Mouse (Mus musculus): Measurements from ENCODE around the gene Ctsf. TPM values are rescaled to one million over a fixed set of nuclear protein-coding genes. Genes with fewer than 3 reads are reported as not detected.
"Not testable (repeated sequence)": the region's sequence is repeated elsewhere in the genome, so short reads cannot be mapped to it uniquely, and the experiment has no call there.

Gene Ctsf
- polyA plus RNA-seq, 1 experiment from 2014 or later, result 73.6 TPM

- not testable (repeated sequence) for ATAC-seq; H3K9me3 ChIP-seq (ENCODE audit: control insufficient read depth, low read length); H3K4me2 ChIP-seq (ENCODE audit: low read length); H3K27ac ChIP-seq (ENCODE audit: low read length); H3K27me3 ChIP-seq (replicated peaks; ENCODE audit: control insufficient read depth, insufficient read depth, low read length); H3K4me3 ChIP-seq (replicated peaks; ENCODE audit: low read length); H3K36me3 ChIP-seq (ENCODE audit: control insufficient read depth, insufficient read depth); H3K9ac ChIP-seq (replicated peaks; ENCODE audit: low read depth, low read length)
- WGBS, result 100% methylated on average over 1 of the region's 1 CpGs
- peaks cover 13% of the 10 kb centered on the region for H3K4me1 ChIP-seq (replicated peaks; ENCODE audit: control insufficient read depth, insufficient read depth, low read length)
These were observed 19.7 kb downstream of the Ctsf start for GRCm38 (mm10) chr19:4874613-4875012.

- Histone ChIP-seq H3K4me2 (ENCODE audit: low read length) (no peak overlapping the region), H3K9ac (replicated peaks; ENCODE audit: low read depth, low read length) (no peak overlapping the region), H3K9me3 (ENCODE audit: control insufficient read depth, low read length) (no peaks in the 10 kb centered on the region), H3K4me3 (replicated peaks; ENCODE audit: low read length) (no peak overlapping the region), H3K27me3 (replicated peaks; ENCODE audit: control insufficient read depth, insufficient read depth, low read length) (peaks cover 6% of the 10 kb centered on the region; the same call in 1 of the 2 replicates), H3K27ac (ENCODE audit: low read length) (no peak overlapping the region), H3K36me3 (ENCODE audit: control insufficient read depth, insufficient read depth) (no peaks in the 10 kb centered on the region), H3K4me1 (replicated peaks; ENCODE audit: control insufficient read depth, insufficient read depth, low read length) (peaks cover 15% of the 10 kb centered on the region)
- ATAC-seq, result no peak
- 65% methylated on average over 4 of the region's 4 CpGs for WGBS
These were observed 21.3 kb downstream of the Ctsf start for GRCm38 (mm10) chr19:4876241-4876640.

- Histone ChIP-seq H3K9ac (replicated peaks; ENCODE audit: low read depth, low read length) (no peak overlapping the region), H3K4me1 (replicated peaks; ENCODE audit: control insufficient read depth, insufficient read depth, low read length) (peaks cover 15% of the 10 kb centered on the region), H3K9me3 (ENCODE audit: control insufficient read depth, low read length) (no peaks in the 10 kb centered on the region), H3K27ac (ENCODE audit: low read length) (no peak overlapping the region), H3K4me3 (replicated peaks; ENCODE audit: low read length) (no peak overlapping the region), H3K4me2 (ENCODE audit: low read length) (no peak overlapping the region), H3K27me3 (replicated peaks; ENCODE audit: control insufficient read depth, insufficient read depth, low read length) (peaks cover 6% of the 10 kb centered on the region; the same call in 1 of the 2 replicates), H3K36me3 (ENCODE audit: control insufficient read depth, insufficient read depth) (no peaks in the 10 kb centered on the region)
- 57% methylated on average over 3 of the region's 3 CpGs for WGBS
- ATAC-seq, result no peak
These were observed 21.8 kb downstream of the Ctsf start for GRCm38 (mm10) chr19:4876755-4877154.

- no peaks in the 10 kb centered on the region for H3K9me3 ChIP-seq (ENCODE audit: control insufficient read depth, low read length)
- no peak; the same call in 1 of the 2 replicates for ATAC-seq
- peak within 1 kb of the TSS; percentile 54 for H3K4me2 ChIP-seq (ENCODE audit: low read length)
- H3K4me3 ChIP-seq (replicated peaks; ENCODE audit: low read length), result peak within 1 kb of the TSS; percentile 91
- peaks cover 6% of the 10 kb centered on the region; the same call in 1 of the 2 replicates for H3K27me3 ChIP-seq (replicated peaks; ENCODE audit: control insufficient read depth, insufficient read depth, low read length)
- H3K9ac ChIP-seq (replicated peaks; ENCODE audit: low read depth, low read length), result peak within 1 kb of the TSS; percentile 89
- peaks cover 15% of the 10 kb centered on the region for H3K4me1 ChIP-seq (replicated peaks; ENCODE audit: control insufficient read depth, insufficient read depth, low read length)
- H3K27ac ChIP-seq (ENCODE audit: low read length), result peak within 1 kb of the TSS; percentile 63; the same call in 1 of the 2 replicates
- H3K36me3 ChIP-seq (ENCODE audit: control insufficient read depth, insufficient read depth), result no peaks in the 10 kb centered on the region
- WGBS, result 3% methylated on average over 17 of the region's 17 CpGs
These were observed 22.9 kb downstream of the Ctsf start, which contains the start of gene Actn3 for GRCm38 (mm10) chr19:4877785-4878184. Gene Actn3, minus strand, starts transcription at chr19:4877909.

GRCm38 (mm10) chr19:4878405-4879323 is 23.7 kb downstream of the Ctsf start, which contains the start of gene Zdhhc24:
Gene Zdhhc24, plus strand, starts transcription at chr19:4878668.
- peak within 1 kb of the TSS; percentile 89 for H3K9ac ChIP-seq (replicated peaks; ENCODE audit: low read depth, low read length)
- H3K4me1 ChIP-seq (replicated peaks; ENCODE audit: control insufficient read depth, insufficient read depth, low read length), result peaks cover 15% of the 10 kb centered on the region
- peak within 1 kb of the TSS; percentile 54 for H3K4me2 ChIP-seq (ENCODE audit: low read length)
- WGBS, result 1% methylated on average over 52 of the region's 52 CpGs
- no peaks in the 10 kb centered on the region for H3K36me3 ChIP-seq (ENCODE audit: control insufficient read depth, insufficient read depth)
- H3K9me3 ChIP-seq (ENCODE audit: control insufficient read depth, low read length), result no peaks in the 10 kb centered on the region
- peak within 1 kb of the TSS; percentile 63; the same call in 1 of the 2 replicates for H3K27ac ChIP-seq (ENCODE audit: low read length)
- peak within 1 kb of the TSS; percentile 91 for H3K4me3 ChIP-seq (replicated peaks; ENCODE audit: low read length)
- peak; percentile 99 for ATAC-seq
- H3K27me3 ChIP-seq (replicated peaks; ENCODE audit: control insufficient read depth, insufficient read depth, low read length), result peaks cover 6% of the 10 kb centered on the region; the same call in 1 of the 2 replicates

- Histone ChIP-seq H3K9me3 (ENCODE audit: control insufficient read depth, low read length) (no peaks in the 10 kb centered on the region), H3K4me1 (replicated peaks; ENCODE audit: control insufficient read depth, insufficient read depth, low read length) (peaks cover 15% of the 10 kb centered on the region), H3K27ac (ENCODE audit: low read length) (no peak overlapping the region), H3K4me2 (ENCODE audit: low read length) (peak overlapping the region; percentile 54), H3K4me3 (replicated peaks; ENCODE audit: low read length) (peak overlapping the region; percentile 91), H3K9ac (replicated peaks; ENCODE audit: low read depth, low read length) (no peak overlapping the region), H3K27me3 (replicated peaks; ENCODE audit: control insufficient read depth, insufficient read depth, low read length) (peaks cover 6% of the 10 kb centered on the region; the same call in 1 of the 2 replicates), H3K36me3 (ENCODE audit: control insufficient read depth, insufficient read depth) (peaks cover 2% of the 10 kb centered on the region; the same call in 1 of the 2 replicates)
- ATAC-seq, result no peak
- WGBS, result 71% methylated on average over 10 of the region's 10 CpGs
These were observed 24.4 kb downstream of the Ctsf start for GRCm38 (mm10) chr19:4879324-4879703.

GRCm38 (mm10) chr19:4883961-4884360 is 29.0 kb downstream of the Ctsf start:
- Histone ChIP-seq H3K27me3 (replicated peaks; ENCODE audit: control insufficient read depth, insufficient read depth, low read length) (no peaks in the 10 kb centered on the region), H3K4me1 (replicated peaks; ENCODE audit: control insufficient read depth, insufficient read depth, low read length) (peaks cover 8% of the 10 kb centered on the region), H3K27ac (ENCODE audit: low read length) (no peak overlapping the region), H3K36me3 (ENCODE audit: control insufficient read depth, insufficient read depth) (peaks cover 2% of the 10 kb centered on the region; the same call in 1 of the 2 replicates), H3K4me2 (ENCODE audit: low read length) (no peak overlapping the region), H3K9me3 (ENCODE audit: control insufficient read depth, low read length) (no peaks in the 10 kb centered on the region), H3K4me3 (replicated peaks; ENCODE audit: low read length) (no peak overlapping the region), H3K9ac (replicated peaks; ENCODE audit: low read depth, low read length) (no peak overlapping the region)
- WGBS, result 88% methylated on average over 4 of the region's 4 CpGs
- ATAC-seq, result no peak

- WGBS, result 87% methylated on average over 10 of the region's 10 CpGs
- Histone ChIP-seq H3K9me3 (ENCODE audit: control insufficient read depth, low read length) (no peaks in the 10 kb centered on the region), H3K4me3 (replicated peaks; ENCODE audit: low read length) (no peak overlapping the region), H3K27ac (ENCODE audit: low read length) (no peak overlapping the region), H3K27me3 (replicated peaks; ENCODE audit: control insufficient read depth, insufficient read depth, low read length) (no peaks in the 10 kb centered on the region), H3K9ac (replicated peaks; ENCODE audit: low read depth, low read length) (no peak overlapping the region), H3K36me3 (ENCODE audit: control insufficient read depth, insufficient read depth) (no peaks in the 10 kb centered on the region; the same call in 1 of the 2 replicates), H3K4me1 (replicated peaks; ENCODE audit: control insufficient read depth, insufficient read depth, low read length) (no peaks in the 10 kb centered on the region), H3K4me2 (ENCODE audit: low read length) (no peak overlapping the region)
- no peak for ATAC-seq
These were observed 34.9 kb downstream of the Ctsf start for GRCm38 (mm10) chr19:4889791-4890190.

- H3K4me2 ChIP-seq (ENCODE audit: low read length), result no peak overlapping the region
- no peak overlapping the region for H3K27ac ChIP-seq (ENCODE audit: low read length)
- no peaks in the 10 kb centered on the region for H3K27me3 ChIP-seq (replicated peaks; ENCODE audit: control insufficient read depth, insufficient read depth, low read length)
- no peak for ATAC-seq
- no peak overlapping the region for H3K9ac ChIP-seq (replicated peaks; ENCODE audit: low read depth, low read length)
- no peak overlapping the region for H3K4me3 ChIP-seq (replicated peaks; ENCODE audit: low read length)
- H3K4me1 ChIP-seq (replicated peaks; ENCODE audit: control insufficient read depth, insufficient read depth, low read length), result no peaks in the 10 kb centered on the region
- H3K9me3 ChIP-seq (ENCODE audit: control insufficient read depth, low read length), result no peaks in the 10 kb centered on the region
- no peaks in the 10 kb centered on the region; the same call in 1 of the 2 replicates for H3K36me3 ChIP-seq (ENCODE audit: control insufficient read depth, insufficient read depth)
- WGBS, result 92% methylated on average over 3 of the region's 3 CpGs
These were observed 36.9 kb downstream of the Ctsf start for GRCm38 (mm10) chr19:4891798-4892197.

All from forebrain, embryonic 16.5 days (tissue).